Mouse (Mus musculus): Measurements from ENCODE around the gene Psmc3ip.
A peak's percentile ranks its signal among the peaks of the same experiment; 100 is the strongest.

DNA sequence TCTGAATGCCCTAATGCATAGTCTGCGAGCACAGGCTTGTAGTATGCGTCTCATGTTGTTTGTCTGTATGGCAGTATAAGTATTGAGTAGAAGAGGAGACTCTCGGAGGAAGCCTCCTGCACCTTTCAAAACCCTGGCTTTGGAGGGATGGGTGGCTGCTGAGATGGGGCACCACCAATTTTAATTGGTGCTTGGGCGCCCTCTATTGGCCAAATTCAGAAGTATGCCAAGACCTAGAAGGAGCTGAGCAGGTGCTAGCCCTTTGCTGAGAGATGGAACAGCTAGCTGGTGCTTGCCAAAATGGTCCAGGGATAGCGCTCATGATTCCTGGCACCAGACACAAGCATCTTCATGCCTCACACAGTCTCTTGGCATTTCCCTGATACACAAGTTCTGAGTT lies 37.4 kb downstream of the Psmc3ip start:
- no peak for TF ChIP-seq EP300 (optimal IDR thresholded peaks at IDR 0.05)
- TF ChIP-seq CTCF (IDR thresholded peaks at IDR 0.05; ENCODE audit: low read depth), result peak; percentile 91

Data from stomach, postnatal 0 days (tissue).